Mouse (Mus musculus) urinary bladder, adult 2 months (tissue): ENCODE results near the gene Milr1. TPM values are rescaled to one million over a fixed set of nuclear protein-coding genes. Genes with fewer than 3 reads are reported as not detected.
A peak's percentile ranks its signal among the peaks of the same experiment; 100 is the strongest.
"Not testable (repeated sequence)": the region's sequence is repeated elsewhere in the genome, so short reads cannot be mapped to it uniquely, and the experiment has no call there.

ENCODE experiments used
- DNase-seq: peaks from one replicate; pipeline ENCODE4 v3.0.0; 2022; ENCODE audit warnings: low spot score
- polyA plus RNA-seq: library from polyadenylated mRNA; depleted of rRNA; stranded (reverse); fragments of >200 nt; gene quantifications from 2 replicates; pipeline ENCODE4 v1.2.3, GENCODE M21; 2012

Milr1 gene
- polyA plus RNA-seq, 1 experiment, result 3.2 TPM

- DNase-seq, result no peak
Measured at GRCm38 (mm10) chr11:106776960-106777359, 25.9 kb downstream of the Milr1 start.

- no peak for DNase-seq
Measured at GRCm38 (mm10) chr11:106777395-106777794, 26.4 kb downstream of the Milr1 start.

- no peak for DNase-seq
Measured at GRCm38 (mm10) chr11:106778132-106778531, 27.1 kb downstream of the Milr1 start.

- no peak for DNase-seq
Measured at GRCm38 (mm10) chr11:106778589-106779387, 27.8 kb downstream of the Milr1 start.

- peak; percentile 89 for DNase-seq
Measured at GRCm38 (mm10) chr11:106779388-106780088, 28.5 kb downstream of the Milr1 start, which contains the start of gene Polg2. Gene Polg2 (minus strand): TSS chr11:106779537.

- DNase-seq, result no peak
Measured at GRCm38 (mm10) chr11:106780089-106780425, 29.0 kb downstream of the Milr1 start.

GRCm38 (mm10) chr11:106780590-106781220 is 29.7 kb downstream of the Milr1 start:
- DNase-seq, result no peak

- DNase-seq, result not testable (repeated sequence)
Measured at GRCm38 (mm10) chr11:106782271-106782670, 31.2 kb downstream of the Milr1 start.

- DNase-seq, result no peak
Measured at GRCm38 (mm10) chr11:106782841-106783764, 32.1 kb downstream of the Milr1 start.

GRCm38 (mm10) chr11:106784476-106784875 is 33.5 kb downstream of the Milr1 start:
- no peak for DNase-seq

- DNase-seq, result no peak
Measured at GRCm38 (mm10) chr11:106785043-106785442, 34.0 kb downstream of the Milr1 start.

- peak; percentile 83 for DNase-seq
Measured at GRCm38 (mm10) chr11:106787131-106788025, 36.4 kb downstream of the Milr1 start.

- peak; percentile 100 for DNase-seq
Measured at GRCm38 (mm10) chr11:106788026-106788774, 37.2 kb downstream of the Milr1 start.

GRCm38 (mm10) chr11:106788775-106789459 is 37.9 kb downstream of the Milr1 start, which contains the start of the genes Ddx5 and Cep95:
Gene Ddx5 (minus strand): TSS chr11:106789185.
Gene Cep95 (plus strand): TSS chr11:106789252.
- DNase-seq, result peak; percentile 97

GRCm38 (mm10) chr11:106789649-106790048 is 38.6 kb downstream of the Milr1 start:
- no peak for DNase-seq

GRCm38 (mm10) chr11:106793846-106794245 is 42.8 kb downstream of the Milr1 start:
- DNase-seq, result no peak

- no peak for DNase-seq
Measured at GRCm38 (mm10) chr11:106795679-106796078, 44.7 kb downstream of the Milr1 start.

- no peak for DNase-seq
Measured at GRCm38 (mm10) chr11:106802069-106802627, 51.1 kb downstream of the Milr1 start.

- not testable (repeated sequence) for DNase-seq
Measured at GRCm38 (mm10) chr11:106807442-106807841, 56.4 kb downstream of the Milr1 start.
